Mouse (Mus musculus) testis, adult 2 months (tissue): ENCODE measurements around the gene Wdr5b. TPM values are rescaled to one million over a fixed set of nuclear protein-coding genes. Genes with fewer than 3 reads are reported as not detected.

Experiments
- H3K27ac ChIP-seq: fragments of 200-500 bp; 2 replicates; pipeline ENCODE4 v1.5.1; 2012; ENCODE audit warnings: low read depth, low read length; ENCODE audit not compliant: control insufficient read depth, insufficient read depth
- H3K27me3 ChIP-seq: fragments of 200-500 bp; 2 replicates; pipeline ENCODE4 v1.6.1; 2012; ENCODE audit warnings: mild to moderate bottlenecking, low read length, moderate library complexity; ENCODE audit not compliant: control insufficient read depth, insufficient read depth
- H3K36me3 ChIP-seq: fragments of 200-500 bp; 2 replicates; pipeline ENCODE4 v1.6.1; 2012; ENCODE audit warnings: mild to moderate bottlenecking, low read length; ENCODE audit not compliant: control insufficient read depth, insufficient read depth
- H3K4me1 ChIP-seq: fragments of 200-500 bp; 2 replicates; pipeline ENCODE4 v1.6.1; 2012; ENCODE audit warnings: low read length; ENCODE audit not compliant: control insufficient read depth, insufficient read depth
- H3K4me3 ChIP-seq: fragments of 200-500 bp; 2 replicates; pipeline ENCODE4 v1.5.1; 2012; ENCODE audit warnings: low read depth, mild to moderate bottlenecking, low read length, moderate library complexity, mixed read lengths; ENCODE audit not compliant: control insufficient read depth
- CTCF ChIP-seq: fragments of 200-500 bp; IDR thresholded peaks from 2 replicates; pipeline ENCODE4 v1.5.1; 2012; ENCODE audit warnings: low read depth, mild to moderate bottlenecking, inconsistent platforms, low read length, moderate library complexity; ENCODE audit not compliant: control insufficient read depth, insufficient read depth, insufficient replicate concordance
- POLR2A ChIP-seq: fragments of 200-500 bp; IDR thresholded peaks from 2 replicates; pipeline ENCODE4 v1.6.1; 2012; ENCODE audit warnings: low read depth, mild to moderate bottlenecking, inconsistent platforms, low read length, moderate library complexity; ENCODE audit not compliant: control insufficient read depth
- polyA plus RNA-seq: library from polyadenylated mRNA; depleted of rRNA; stranded (reverse); fragments of >200 nt; gene quantifications from 2 replicates; pipeline ENCODE4 v1.2.3, GENCODE M21; 2012; rRNA removed

Wdr5b gene
- polyA plus RNA-seq, 1 experiment: 1.2 TPM

- TF ChIP-seq POLR2A (no peak), CTCF (no peak)
- Histone ChIP-seq H3K4me3 (no peak overlapping the region), H3K27me3 (no peaks in the 10 kb centered on the region), H3K36me3 (peaks cover 1% of the 10 kb centered on the region), H3K4me1 (no peaks in the 10 kb centered on the region), H3K27ac (no peak overlapping the region)
These were observed 49.0 kb downstream of the Wdr5b start for GRCm38 (mm10) chr16:36089850-36090616.

GRCm38 (mm10) chr16:36090785-36091509 lies 50.0 kb downstream of the Wdr5b start:
- no peaks in the 10 kb centered on the region for H3K4me1 ChIP-seq
- no peaks in the 10 kb centered on the region for H3K27me3 ChIP-seq
- peaks cover 1% of the 10 kb centered on the region for H3K36me3 ChIP-seq
- no peak overlapping the region for H3K27ac ChIP-seq
- H3K4me3 ChIP-seq: no peak overlapping the region
- TF ChIP-seq POLR2A (no peak), CTCF (no peak)

Other genes starting within 250 kb of the Wdr5b start
- 0.27 and 0.34 TPM in 2 replicates for gene Parp14, start 169.6 kb upstream of the Wdr5b start, polyA plus RNA-seq
- gene Parp9, start 102.7 kb upstream of the Wdr5b start, polyA plus RNA-seq: 0.38 and 0.60 TPM in 2 replicates
- gene Dtx3l, start 102.0 kb upstream of the Wdr5b start, polyA plus RNA-seq: 0.44 and 0.59 TPM in 2 replicates
- gene Kpna1, start 62.4 kb upstream of the Wdr5b start, polyA plus RNA-seq: 10.6 and 13.7 TPM in 2 replicates
- 73.0 and 88.5 TPM in 2 replicates for gene Fam162a, start 30.4 kb downstream of the Wdr5b start, polyA plus RNA-seq
- gene Ccdc58, start 30.5 kb downstream of the Wdr5b start, polyA plus RNA-seq: 10.4 and 13.0 TPM in 2 replicates
- not detected in 2 replicates for gene Csta1, start 90.1 kb downstream of the Wdr5b start, polyA plus RNA-seq
- gene Stfa2l1, start 115.6 kb downstream of the Wdr5b start, polyA plus RNA-seq: 0.52 and 0.64 TPM in 2 replicates
- gene Gm5483, start 143.0 kb downstream of the Wdr5b start, polyA plus RNA-seq: not detected in 2 replicates
- gene Gm5416, start 169.2 kb downstream of the Wdr5b start, polyA plus RNA-seq: 2.2 TPM in 1 of 2 replicates, not detected in the other
- gene 2010005H15Rik, start 180.3 kb downstream of the Wdr5b start, polyA plus RNA-seq: not detected in 2 replicates
- not detected in 2 replicates for gene Stfa1, start 235.8 kb downstream of the Wdr5b start, polyA plus RNA-seq